Mouse (Mus musculus): Measurements from ENCODE around the gene Pkd1. TPM values are rescaled to one million over a fixed set of nuclear protein-coding genes. Genes with fewer than 3 reads are reported as not detected.

The Pkd1 gene
- total and polyA plus RNA-seq, 3 experiments: 2.8 to 13.4 (median 8.3) TPM

- peaks cover 72 to 88% of the 10 kb centered on the region in 2 experiments for H3K36me3 ChIP-seq (replicated peaks in 1 of 2; ENCODE audit: control insufficient read depth in 1 of 2, insufficient read depth in 1 of 2, low read length in 1 of 2)
- TF ChIP-seq MAZ (IDR thresholded peaks at IDR 0.05; ENCODE audit: low read depth, low read length) (no peak), BHLHE40 (IDR thresholded peaks at IDR 0.05; ENCODE audit: low read depth, low read length) (no peak)
- no peaks in the 10 kb centered on the region for H3K9me3 ChIP-seq (replicated peaks; ENCODE audit: low read length)
- in situ Hi-C loops (cut with MboI; ENCODE audit: low pct_ligation_motif_present, low pct_unique_long_range_greater_than_20kb, low sequenced_read_pairs): no loop called here
- no peak for DNase-seq (ENCODE audit: extremely low read depth)
- dilution Hi-C loops (cut with MboI; ENCODE audit: extremely low pct_ligation_motif_present, extremely low pct_unique_long_range_greater_than_20kb, low sequenced_read_pairs): no loop called here
- no peaks in the 10 kb centered on the region for H3K79me2 ChIP-seq (replicated peaks; ENCODE audit: control insufficient read depth, extremely low read depth, insufficient read depth, poor library complexity, severe bottlenecking)
- no peak overlapping the region for H3K27ac ChIP-seq (ENCODE audit: insufficient read depth, low read depth)
- peaks cover 0 to 28% of the 10 kb centered on the region in 2 experiments; a peak in 2 of 4 replicates for H3K4me1 ChIP-seq (ENCODE audit: control insufficient read depth in 1 of 2, insufficient read depth in 2 of 2)
- H3K27me3 ChIP-seq (replicated peaks): no peaks in the 10 kb centered on the region
- H3K9ac ChIP-seq (ENCODE audit: insufficient read depth, low read depth): no peak overlapping the region
- no peak overlapping the region for H3K4me3 ChIP-seq (replicated peaks in 1 of 3; ENCODE audit: low read depth in 2 of 3, low read length in 2 of 3, poor library complexity in 1 of 3)
- no peak overlapping the region for H3K4me2 ChIP-seq (ENCODE audit: insufficient read depth, low read depth, poor library complexity, severe bottlenecking)
These were observed 41.3 kb downstream of the Pkd1 start for GRCm38 (mm10) chr17:24590943-24591342.

GRCm38 (mm10) chr17:24591695-24592094 is 42.1 kb downstream of the Pkd1 start:
- Histone ChIP-seq H3K79me2 (replicated peaks; ENCODE audit: control insufficient read depth, extremely low read depth, insufficient read depth, poor library complexity, severe bottlenecking) (no peaks in the 10 kb centered on the region), H3K9me3 (replicated peaks; ENCODE audit: low read length) (no peaks in the 10 kb centered on the region), H3K27ac (ENCODE audit: insufficient read depth, low read depth) (no peak overlapping the region), H3K4me2 (ENCODE audit: insufficient read depth, low read depth, poor library complexity, severe bottlenecking) (no peak overlapping the region), H3K4me3 (replicated peaks in 1 of 3; ENCODE audit: low read depth in 2 of 3, low read length in 2 of 3, poor library complexity in 1 of 3) (no peak overlapping the region), H3K9ac (ENCODE audit: insufficient read depth, low read depth) (no peak overlapping the region), H3K36me3 (replicated peaks in 1 of 2; ENCODE audit: control insufficient read depth in 1 of 2, insufficient read depth in 1 of 2, low read length in 1 of 2) (peaks cover 74 to 88% of the 10 kb centered on the region in 2 experiments), H3K27me3 (replicated peaks) (no peaks in the 10 kb centered on the region), H3K4me1 (ENCODE audit: control insufficient read depth in 1 of 2, insufficient read depth in 2 of 2) (peaks cover 0 to 21% of the 10 kb centered on the region in 2 experiments; a peak in 2 of 4 replicates)
- dilution Hi-C loops (cut with MboI; ENCODE audit: extremely low pct_ligation_motif_present, extremely low pct_unique_long_range_greater_than_20kb, low sequenced_read_pairs) (no loop called here), in situ Hi-C loops (cut with MboI; ENCODE audit: low pct_ligation_motif_present, low pct_unique_long_range_greater_than_20kb, low sequenced_read_pairs) (no loop called here)
- DNase-seq (ENCODE audit: extremely low read depth): no peak
- TF ChIP-seq TBP (conservative IDR thresholded peaks at IDR 0.05; ENCODE audit: low read depth, low read length): no peak
- no peak for TF ChIP-seq CHD1 (IDR thresholded peaks at IDR 0.05; ENCODE audit: low read depth, low read length)
- no peak for TF ChIP-seq ZMIZ1 (IDR thresholded peaks at IDR 0.05; ENCODE audit: low read depth, low read length)
- no peak for TF ChIP-seq IRF4 (IDR thresholded peaks at IDR 0.05; ENCODE audit: low read depth, low read length)
- no peak for TF ChIP-seq MYC (IDR thresholded peaks at IDR 0.05; ENCODE audit: low read depth, low read length)
- no peak for TF ChIP-seq RAD21 (IDR thresholded peaks at IDR 0.05; ENCODE audit: low read depth, low read length)
- no peak for TF ChIP-seq ZKSCAN1 (IDR thresholded peaks at IDR 0.05; ENCODE audit: borderline replicate concordance, low read depth, low read length)
- TF ChIP-seq KAT2A (IDR thresholded peaks at IDR 0.05; ENCODE audit: insufficient replicate concordance, low read length): no peak
- no peak for TF ChIP-seq UBTF (IDR thresholded peaks at IDR 0.05; ENCODE audit: low read depth, low read length)
- TF ChIP-seq HCFC1 (IDR thresholded peaks at IDR 0.05; ENCODE audit: low read depth, low read length): no peak
- no peak for TF ChIP-seq TCF12 (IDR thresholded peaks at IDR 0.05; ENCODE audit: low read depth, low read length)
- TF ChIP-seq ZC3H11A (IDR thresholded peaks at IDR 0.05; ENCODE audit: low read depth, low read length): no peak
- TF ChIP-seq POLR2AphosphoS2 (IDR thresholded peaks at IDR 0.05; ENCODE audit: low read depth, low read length): no peak
- TF ChIP-seq MAX (IDR thresholded peaks at IDR 0.05; ENCODE audit: low read length): no peak
- no peak for TF ChIP-seq JUND (conservative IDR thresholded peaks at IDR 0.05; ENCODE audit: low read depth, low read length)
- TF ChIP-seq ETS1 (conservative IDR thresholded peaks at IDR 0.05; ENCODE audit: low read depth, low read length): no peak
- TF ChIP-seq NELFE (IDR thresholded peaks at IDR 0.05; ENCODE audit: low read depth, low read length): no peak
- no peak for TF ChIP-seq PAX5 (IDR thresholded peaks at IDR 0.05; ENCODE audit: low read length)
- no peak for TF ChIP-seq NRF1 (IDR thresholded peaks at IDR 0.05; ENCODE audit: low read depth, low read length)
- no peak for TF ChIP-seq GABPA (IDR thresholded peaks at IDR 0.05; ENCODE audit: insufficient replicate concordance, low read depth, low read length)
